In genomic region chr2:115398550-115398949, GRCm38 (mm10) we compare ENCODE assay signal across 32 mouse cellular contexts.
"Had no signal": no experiment of that assay in that cellular context is flagged by ENCODE, and none has a peak within 500 bp of the region (broad histone marks: within the 10 kb centered on the region; RNA-seq: fewer than 3 reads in every experiment).

No protein-coding gene starts in this region.

- H3K9ac ChIP-seq: limb, embryonic 12.5 days; limb, embryonic 13.5 days; limb, embryonic 15.5 days; liver, embryonic 12.5 days; liver, embryonic 13.5 days; liver, embryonic 14.5 days; liver, embryonic 15.5 days; liver, postnatal 0 days; lung, embryonic 14.5 days; lung, embryonic 15.5 days; midbrain, embryonic 12.5 days; midbrain, embryonic 13.5 days; midbrain, embryonic 15.5 days; neural tube, embryonic 12.5 days had no signal

- H3K27ac ChIP-seq: limb, embryonic 10.5 days; limb, embryonic 12.5 days; limb, embryonic 13.5 days; limb, embryonic 15.5 days; liver, embryonic 12.5 days; liver, embryonic 13.5 days; liver, embryonic 14.5 days; liver, embryonic 15.5 days; lung, embryonic 15.5 days; macrophage; midbrain, embryonic 10.5 days; midbrain, embryonic 12.5 days; midbrain, embryonic 13.5 days; midbrain, embryonic 15.5 days; neural tube, embryonic 12.5 days had no signal

- H3K9me3 ChIP-seq: limb, embryonic 10.5 days; limb, embryonic 12.5 days; limb, embryonic 13.5 days; limb, embryonic 15.5 days; liver, embryonic 12.5 days; liver, embryonic 13.5 days; liver, embryonic 15.5 days; lung, embryonic 15.5 days; midbrain, embryonic 10.5 days; midbrain, embryonic 12.5 days; midbrain, embryonic 13.5 days; midbrain, embryonic 15.5 days; neural tube, embryonic 12.5 days had no signal

- H3K27me3 ChIP-seq: limb, embryonic 15.5 days; liver, embryonic 12.5 days; liver, embryonic 13.5 days; liver, embryonic 15.5 days; lung, embryonic 15.5 days; megakaryocyte, embryonic 14.5 days; midbrain, embryonic 12.5 days; midbrain, embryonic 13.5 days; midbrain, embryonic 15.5 days; neural tube, embryonic 12.5 days had no signal

- DNase-seq: left cerebral cortex, postnatal 4 days; liver; liver, embryonic 13.5 days; liver, postnatal 0 days; lung, adult 18-20 months; lung, adult 2 months; lung, embryonic 14.5 days; lung, postnatal 10 days; lung, postnatal 14 days; lung, postnatal 36 days; lung, postnatal 4 days; midbrain, embryonic 14.5 days had no signal

- H3K4me2 ChIP-seq: limb, embryonic 12.5 days; limb, embryonic 13.5 days; limb, embryonic 15.5 days; liver, embryonic 11.5 days; liver, embryonic 12.5 days; liver, embryonic 13.5 days; liver, embryonic 15.5 days; lung, embryonic 14.5 days; lung, embryonic 15.5 days; midbrain, embryonic 11.5 days; midbrain, embryonic 12.5 days; midbrain, embryonic 13.5 days; midbrain, embryonic 15.5 days; neural tube, embryonic 12.5 days had no signal

- H3K4me1 ChIP-seq: liver, embryonic 12.5 days; liver, embryonic 13.5 days; liver, embryonic 15.5 days; lung, embryonic 15.5 days; megakaryocyte, embryonic 14.5 days; midbrain, embryonic 10.5 days; midbrain, embryonic 12.5 days; midbrain, embryonic 13.5 days; midbrain, embryonic 15.5 days; neural tube, embryonic 12.5 days had no signal

- H3K4me3 ChIP-seq: limb, embryonic 10.5 days; limb, embryonic 12.5 days; limb, embryonic 13.5 days; limb, embryonic 15.5 days; liver, embryonic 12.5 days; liver, embryonic 13.5 days; liver, embryonic 15.5 days; lung, embryonic 15.5 days; megakaryocyte, embryonic 14.5 days; midbrain, embryonic 10.5 days; midbrain, embryonic 12.5 days; midbrain, embryonic 13.5 days; midbrain, embryonic 15.5 days; myocyte; neural tube, embryonic 12.5 days had no signal

- ATAC-seq: liver, embryonic 12.5 days; liver, postnatal 0 days; lung, postnatal 0 days; midbrain, embryonic 13.5 days; midbrain, embryonic 15.5 days; midbrain, embryonic 16.5 days had no signal

- H3K36me3 ChIP-seq: limb, embryonic 10.5 days; limb, embryonic 12.5 days; limb, embryonic 13.5 days; limb, embryonic 15.5 days; liver, embryonic 12.5 days; liver, embryonic 13.5 days; liver, embryonic 15.5 days; lung, embryonic 15.5 days; midbrain, embryonic 10.5 days; midbrain, embryonic 12.5 days; midbrain, embryonic 13.5 days; midbrain, embryonic 15.5 days; neural tube, embryonic 12.5 days had no signal
